Mouse (Mus musculus): ENCODE measurements around the gene Rpia. TPM values are rescaled to one million over a fixed set of nuclear protein-coding genes. Genes with fewer than 3 reads are reported as not detected.

Gene Rpia
- polyA plus RNA-seq, 1 experiment, result 10.0 TPM

GRCm38 (mm10) chr6:70789134-70789533 is 2.9 kb downstream of the Rpia start:
- H3ac ChIP-seq (ENCODE audit: control insufficient read depth, insufficient read length, low read depth), result no peak overlapping the region
- peaks cover 9% of the 10 kb centered on the region for H3K36me3 ChIP-seq (ENCODE audit: control insufficient read depth, insufficient read depth)
- no peaks in the 10 kb centered on the region for H3K27me3 ChIP-seq (ENCODE audit: control insufficient read depth, insufficient read depth, insufficient read length)
- H3K79me3 ChIP-seq (ENCODE audit: low read depth), result peaks cover 6% of the 10 kb centered on the region
- no peak overlapping the region for H3K4me3 ChIP-seq (ENCODE audit: insufficient read depth, poor library complexity, severe bottlenecking)
- TF ChIP-seq CTCF (IDR thresholded peaks at IDR 0.05; ENCODE audit: control insufficient read depth, insufficient read depth, insufficient read length) (no peak), CEBPB (IDR thresholded peaks at IDR 0.05; ENCODE audit: low read depth) (no peak), USF1 (IDR thresholded peaks at IDR 0.05; ENCODE audit: low read depth) (no peak), MYOG (IDR thresholded peaks at IDR 0.05; ENCODE audit: control insufficient read depth, extremely low read depth, insufficient read length) (no peak), FOSL1 (IDR thresholded peaks at IDR 0.05; ENCODE audit: insufficient read depth, low read length, poor library complexity, severe bottlenecking) (no peak), MYOD1 (IDR thresholded peaks at IDR 0.05; ENCODE audit: control insufficient read depth, insufficient read length, low read depth) (no peak)
- H3K79me2 ChIP-seq (ENCODE audit: control insufficient read depth, insufficient read depth), result peaks cover 30% of the 10 kb centered on the region

GRCm38 (mm10) chr6:70787524-70787923 is 4.5 kb downstream of the Rpia start:
- Histone ChIP-seq H3K27me3 (ENCODE audit: control insufficient read depth, insufficient read depth, insufficient read length) (no peaks in the 10 kb centered on the region), H3K36me3 (ENCODE audit: control insufficient read depth, insufficient read depth) (peaks cover 9% of the 10 kb centered on the region), H3K4me3 (ENCODE audit: insufficient read depth, poor library complexity, severe bottlenecking) (no peak overlapping the region), H3K79me2 (ENCODE audit: control insufficient read depth, insufficient read depth) (peaks cover 30% of the 10 kb centered on the region), H3K79me3 (ENCODE audit: low read depth) (peaks cover 6% of the 10 kb centered on the region), H3ac (ENCODE audit: control insufficient read depth, insufficient read length, low read depth) (no peak overlapping the region)
- no peak for TF ChIP-seq FOSL1 (IDR thresholded peaks at IDR 0.05; ENCODE audit: insufficient read depth, low read length, poor library complexity, severe bottlenecking)
- TF ChIP-seq USF1 (IDR thresholded peaks at IDR 0.05; ENCODE audit: low read depth), result no peak
- peak; percentile 20 for TF ChIP-seq CEBPB (IDR thresholded peaks at IDR 0.05; ENCODE audit: low read depth)
- TF ChIP-seq MYOG (IDR thresholded peaks at IDR 0.05; ENCODE audit: control insufficient read depth, extremely low read depth, insufficient read length), result no peak

- Histone ChIP-seq H3ac (ENCODE audit: control insufficient read depth, insufficient read length, low read depth) (no peak overlapping the region), H3K79me3 (ENCODE audit: low read depth) (peaks cover 6% of the 10 kb centered on the region), H3K4me3 (ENCODE audit: insufficient read depth, poor library complexity, severe bottlenecking) (no peak overlapping the region), H3K27me3 (ENCODE audit: control insufficient read depth, insufficient read depth, insufficient read length) (no peaks in the 10 kb centered on the region), H3K36me3 (ENCODE audit: control insufficient read depth, insufficient read depth) (peaks cover 9% of the 10 kb centered on the region), H3K79me2 (ENCODE audit: control insufficient read depth, insufficient read depth) (peaks cover 22% of the 10 kb centered on the region)
- TF ChIP-seq CTCF (IDR thresholded peaks at IDR 0.05; ENCODE audit: control insufficient read depth, insufficient read depth, insufficient read length) (no peak), CEBPB (IDR thresholded peaks at IDR 0.05; ENCODE audit: low read depth) (no peak), MYOD1 (IDR thresholded peaks at IDR 0.05; ENCODE audit: control insufficient read depth, insufficient read length, low read depth) (no peak), MYOG (IDR thresholded peaks at IDR 0.05; ENCODE audit: control insufficient read depth, extremely low read depth, insufficient read length) (no peak), FOSL1 (IDR thresholded peaks at IDR 0.05; ENCODE audit: insufficient read depth, low read length, poor library complexity, severe bottlenecking) (no peak), MAX (IDR thresholded peaks at IDR 0.05) (no peak), USF1 (IDR thresholded peaks at IDR 0.05; ENCODE audit: low read depth) (no peak)
These were observed 6.2 kb downstream of the Rpia start for GRCm38 (mm10) chr6:70785852-70786251.

- peaks cover 9% of the 10 kb centered on the region for H3K36me3 ChIP-seq (ENCODE audit: control insufficient read depth, insufficient read depth)
- no peak overlapping the region for H3ac ChIP-seq (ENCODE audit: control insufficient read depth, insufficient read length, low read depth)
These were observed 7.2 kb downstream of the Rpia start for GRCm38 (mm10) chr6:70784811-70785210.

DNA sequence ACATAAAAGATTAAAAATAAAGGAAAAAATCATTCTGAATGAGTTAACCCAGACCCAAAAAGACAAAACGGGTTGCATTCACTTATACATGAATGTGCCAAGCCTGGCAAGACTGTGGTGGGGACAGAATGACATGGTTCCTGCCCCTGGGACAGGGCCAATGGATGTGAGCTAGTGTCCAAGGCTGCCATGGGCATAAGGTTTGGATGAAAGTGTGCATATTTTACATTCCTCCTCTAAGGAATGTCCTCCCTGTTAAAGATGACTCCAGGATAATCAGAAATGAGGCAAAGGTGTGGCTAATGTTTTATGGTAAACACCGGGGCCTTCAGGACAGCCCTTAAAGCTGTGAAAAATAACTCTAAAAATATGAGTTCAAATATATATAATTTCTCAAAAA is 10.7 kb downstream of the Rpia start:
- no peaks in the 10 kb centered on the region for H3K27me3 ChIP-seq (ENCODE audit: control insufficient read depth, insufficient read depth, insufficient read length)
- TF ChIP-seq CTCF (IDR thresholded peaks at IDR 0.05; ENCODE audit: control insufficient read depth, insufficient read depth, insufficient read length) (no peak), MAX (IDR thresholded peaks at IDR 0.05) (no peak), FOSL1 (IDR thresholded peaks at IDR 0.05; ENCODE audit: insufficient read depth, low read length, poor library complexity, severe bottlenecking) (no peak), CEBPB (IDR thresholded peaks at IDR 0.05; ENCODE audit: low read depth) (no peak), MYOG (IDR thresholded peaks at IDR 0.05; ENCODE audit: control insufficient read depth, extremely low read depth, insufficient read length) (no peak), MYOD1 (IDR thresholded peaks at IDR 0.05; ENCODE audit: control insufficient read depth, insufficient read length, low read depth) (no peak), USF1 (IDR thresholded peaks at IDR 0.05; ENCODE audit: low read depth) (no peak)
- no peak overlapping the region for H3ac ChIP-seq (ENCODE audit: control insufficient read depth, insufficient read length, low read depth)
- H3K79me2 ChIP-seq (ENCODE audit: control insufficient read depth, insufficient read depth), result no peaks in the 10 kb centered on the region
- H3K36me3 ChIP-seq (ENCODE audit: control insufficient read depth, insufficient read depth), result peaks cover 9% of the 10 kb centered on the region
- H3K4me3 ChIP-seq (ENCODE audit: insufficient read depth, poor library complexity, severe bottlenecking), result no peak overlapping the region
- H3K79me3 ChIP-seq (ENCODE audit: low read depth), result no peaks in the 10 kb centered on the region

More at GRCm38 (mm10) chr6:70784811-70785210, 7.2 kb downstream of the Rpia start:
- H3K79me3 ChIP-seq (ENCODE audit: low read depth), result peaks cover 4% of the 10 kb centered on the region
- H3K4me3 ChIP-seq (ENCODE audit: insufficient read depth, poor library complexity, severe bottlenecking), result no peak overlapping the region
- H3K27me3 ChIP-seq (ENCODE audit: control insufficient read depth, insufficient read depth, insufficient read length), result no peaks in the 10 kb centered on the region
- peaks cover 14% of the 10 kb centered on the region for H3K79me2 ChIP-seq (ENCODE audit: control insufficient read depth, insufficient read depth)
- no peak for TF ChIP-seq CEBPB (IDR thresholded peaks at IDR 0.05; ENCODE audit: low read depth)
- TF ChIP-seq MYOG (IDR thresholded peaks at IDR 0.05; ENCODE audit: control insufficient read depth, extremely low read depth, insufficient read length), result no peak
- no peak for TF ChIP-seq FOSL1 (IDR thresholded peaks at IDR 0.05; ENCODE audit: insufficient read depth, low read length, poor library complexity, severe bottlenecking)
- no peak for TF ChIP-seq CTCF (IDR thresholded peaks at IDR 0.05; ENCODE audit: control insufficient read depth, insufficient read depth, insufficient read length)
- TF ChIP-seq MYOD1 (IDR thresholded peaks at IDR 0.05; ENCODE audit: control insufficient read depth, insufficient read length, low read depth), result no peak
- no peak for TF ChIP-seq MAX (IDR thresholded peaks at IDR 0.05)
- TF ChIP-seq USF1 (IDR thresholded peaks at IDR 0.05; ENCODE audit: low read depth), result no peak

- peaks cover 5% of the 10 kb centered on the region for H3K36me3 ChIP-seq (ENCODE audit: control insufficient read depth, insufficient read depth)
- no peaks in the 10 kb centered on the region for H3K27me3 ChIP-seq (ENCODE audit: control insufficient read depth, insufficient read depth, insufficient read length)
- no peak overlapping the region for H3ac ChIP-seq (ENCODE audit: control insufficient read depth, insufficient read length, low read depth)
- no peaks in the 10 kb centered on the region for H3K79me2 ChIP-seq (ENCODE audit: control insufficient read depth, insufficient read depth)
- TF ChIP-seq USF1 (IDR thresholded peaks at IDR 0.05; ENCODE audit: low read depth) (no peak), MAX (IDR thresholded peaks at IDR 0.05) (no peak), MYOG (IDR thresholded peaks at IDR 0.05; ENCODE audit: control insufficient read depth, extremely low read depth, insufficient read length) (no peak), FOSL1 (IDR thresholded peaks at IDR 0.05; ENCODE audit: insufficient read depth, low read length, poor library complexity, severe bottlenecking) (no peak), CTCF (IDR thresholded peaks at IDR 0.05; ENCODE audit: control insufficient read depth, insufficient read depth, insufficient read length) (no peak), MYOD1 (IDR thresholded peaks at IDR 0.05; ENCODE audit: control insufficient read depth, insufficient read length, low read depth) (no peak), CEBPB (IDR thresholded peaks at IDR 0.05; ENCODE audit: low read depth) (no peak)
- H3K4me3 ChIP-seq (ENCODE audit: insufficient read depth, poor library complexity, severe bottlenecking), result no peak overlapping the region
- no peaks in the 10 kb centered on the region for H3K79me3 ChIP-seq (ENCODE audit: low read depth)
These were observed 17.7 kb downstream of the Rpia start for GRCm38 (mm10) chr6:70774372-70774771.

Measured in C2C12 (cell line).